Comparison of ENCODE assay signal across 23 mouse cellular contexts in genomic region chr13:88144591-88144990, GRCm38 (mm10).
DNase-seq lines count a peak whose midpoint lies in the region; ATAC-seq and TF ChIP-seq lines count a peak whose summit lies in the region.
"Had no signal": no experiment of that assay in that cellular context is flagged by ENCODE, and none has a peak within 500 bp of the region (broad histone marks: within the 10 kb centered on the region; RNA-seq: fewer than 3 reads in every experiment).

No protein-coding gene starts in this region.

- DNase-seq in embryo, embryonic 10.5 days (ENCODE audit: low spot score) = peak; percentile 1
- no peak for DNase-seq in embryo, embryonic 10 days (ENCODE audit: low spot score)
- DNase-seq in hindbrain, embryonic 11.5 days (ENCODE audit: low spot score) = no peak
- no peak for DNase-seq in hindbrain, postnatal 0 days (ENCODE audit: low spot score)
- no peak for DNase-seq in neural tube, embryonic 11.5 days (ENCODE audit: low spot score)
- DNase-seq: adrenal gland, adult 8-10 months; adrenal gland, postnatal 36 days; B cell, adult 2 months; cerebellum, adult 11 months; cerebellum, adult 8-10 months; cerebellum, postnatal 14 days; gastrocnemius, postnatal 36 days; heart, adult 11 months; heart, postnatal 36 days had no signal

- H3K4me1 ChIP-seq in hindbrain, embryonic 11.5 days (replicated peaks; ENCODE audit: control insufficient read depth, insufficient read depth, low read length) = no peaks in the 10 kb centered on the region
- no peaks in the 10 kb centered on the region for H3K4me1 ChIP-seq in hindbrain, postnatal 0 days (ENCODE audit: insufficient read depth, low read length)
- no peaks in the 10 kb centered on the region for H3K4me1 ChIP-seq in neural tube, embryonic 11.5 days (ENCODE audit: control insufficient read depth, insufficient read depth, low read length)
- H3K4me1 ChIP-seq in neural tube, embryonic 15.5 days = no peaks in the 10 kb centered on the region
- H3K4me1 ChIP-seq in intestine, embryonic 16.5 days (ENCODE audit: control insufficient read depth, insufficient read depth, low read length) = no peaks in the 10 kb centered on the region
- H3K4me1 ChIP-seq: embryonic facial prominence, embryonic 15.5 days; forebrain, embryonic 10.5 days; heart, embryonic 13.5 days; hindbrain, embryonic 15.5 days had no signal

- no peak for TF ChIP-seq CTCF in hindbrain, postnatal 0 days (IDR thresholded peaks at IDR 0.05; ENCODE audit: low read depth)

- no peaks in the 10 kb centered on the region for H3K36me3 ChIP-seq in hindbrain, embryonic 11.5 days (ENCODE audit: control insufficient read depth, insufficient read depth, low read length)
- no peaks in the 10 kb centered on the region for H3K36me3 ChIP-seq in hindbrain, postnatal 0 days (ENCODE audit: insufficient read depth, low read length)
- no peaks in the 10 kb centered on the region for H3K36me3 ChIP-seq in neural tube, embryonic 11.5 days (ENCODE audit: control insufficient read depth, insufficient read depth, low read length)
- no peaks in the 10 kb centered on the region for H3K36me3 ChIP-seq in neural tube, embryonic 15.5 days
- H3K36me3 ChIP-seq in intestine, embryonic 16.5 days (ENCODE audit: control insufficient read depth, insufficient read depth, low read length) = no peaks in the 10 kb centered on the region
- H3K36me3 ChIP-seq: embryonic facial prominence, embryonic 15.5 days; forebrain, embryonic 10.5 days; G1E; heart, embryonic 13.5 days; hindbrain, embryonic 15.5 days had no signal

- H3K9ac ChIP-seq in hindbrain, embryonic 11.5 days (ENCODE audit: low read depth, low read length) = no peak overlapping the region
- H3K9ac ChIP-seq in hindbrain, postnatal 0 days (replicated peaks; ENCODE audit: low read length) = no peak overlapping the region
- no peak overlapping the region for H3K9ac ChIP-seq in neural tube, embryonic 11.5 days (ENCODE audit: low read length)
- no peak overlapping the region for H3K9ac ChIP-seq in neural tube, embryonic 15.5 days (replicated peaks)
- no peak overlapping the region for H3K9ac ChIP-seq in intestine, embryonic 16.5 days (ENCODE audit: low read depth, low read length)
- H3K9ac ChIP-seq: embryonic facial prominence, embryonic 15.5 days; heart, embryonic 13.5 days; hindbrain, embryonic 15.5 days had no signal

- ATAC-seq in hindbrain, embryonic 11.5 days (ENCODE audit: low FRiP score) = peak; percentile 81
- no peak for ATAC-seq in hindbrain, postnatal 0 days
- peak; percentile 67 for ATAC-seq in neural tube, embryonic 11.5 days (ENCODE audit: insufficient read depth, low FRiP score, low TSS enrichment)
- ATAC-seq in neural tube, embryonic 15.5 days (ENCODE audit: low FRiP score) = no peak
- no peak for ATAC-seq in intestine, embryonic 16.5 days
- ATAC-seq: CD4-positive, CD25-positive, alpha-beta regulatory T cell, adult 4 months had no signal

- no peak overlapping the region for H3K4me3 ChIP-seq in hindbrain, embryonic 11.5 days (ENCODE audit: low read depth, low read length)
- H3K4me3 ChIP-seq in hindbrain, postnatal 0 days (ENCODE audit: low read length) = no peak overlapping the region
- no peak overlapping the region for H3K4me3 ChIP-seq in neural tube, embryonic 11.5 days (ENCODE audit: low read depth, low read length)
- no peak overlapping the region for H3K4me3 ChIP-seq in neural tube, embryonic 15.5 days (replicated peaks)
- H3K4me3 ChIP-seq in intestine, embryonic 16.5 days (ENCODE audit: low read length) = no peak overlapping the region
- H3K4me3 ChIP-seq: embryonic facial prominence, embryonic 15.5 days; erythroblast, embryonic 14.5 days; forebrain, embryonic 10.5 days; heart, embryonic 13.5 days; hindbrain, embryonic 15.5 days had no signal

- no peaks in the 10 kb centered on the region for H3K27me3 ChIP-seq in hindbrain, embryonic 11.5 days (ENCODE audit: control insufficient read depth, insufficient read depth, low read length)
- no peaks in the 10 kb centered on the region for H3K27me3 ChIP-seq in hindbrain, postnatal 0 days (ENCODE audit: insufficient read depth, low read length)
- H3K27me3 ChIP-seq in neural tube, embryonic 11.5 days (ENCODE audit: control insufficient read depth, insufficient read depth, low read length) = no peaks in the 10 kb centered on the region
- no peaks in the 10 kb centered on the region for H3K27me3 ChIP-seq in neural tube, embryonic 15.5 days (replicated peaks)
- H3K27me3 ChIP-seq in intestine, embryonic 16.5 days (replicated peaks; ENCODE audit: control insufficient read depth, insufficient read depth, low read length) = no peaks in the 10 kb centered on the region
- H3K27me3 ChIP-seq: embryonic facial prominence, embryonic 15.5 days; heart, embryonic 13.5 days; hindbrain, embryonic 15.5 days had no signal

- WGBS in hindbrain, embryonic 11.5 days = 48% methylated on average over 1 of the region's 1 CpGs
- WGBS in hindbrain, postnatal 0 days = 38% methylated on average over 1 of the region's 1 CpGs
- 50% methylated on average over 1 of the region's 1 CpGs for WGBS in neural tube, embryonic 11.5 days
- 20% methylated on average over 1 of the region's 1 CpGs for WGBS in neural tube, embryonic 15.5 days
- WGBS in intestine, embryonic 16.5 days = 88% methylated on average over 1 of the region's 1 CpGs

- no peak overlapping the region for H3K27ac ChIP-seq in hindbrain, embryonic 11.5 days (ENCODE audit: low read depth, low read length)
- H3K27ac ChIP-seq in hindbrain, postnatal 0 days = no peak overlapping the region
- H3K27ac ChIP-seq in neural tube, embryonic 11.5 days (ENCODE audit: low read depth, low read length) = no peak overlapping the region
- H3K27ac ChIP-seq in neural tube, embryonic 15.5 days (replicated peaks) = no peak overlapping the region
- no peak overlapping the region for H3K27ac ChIP-seq in intestine, embryonic 16.5 days (ENCODE audit: low read length)
- H3K27ac ChIP-seq: embryonic facial prominence, embryonic 15.5 days; forebrain, embryonic 10.5 days; heart, embryonic 13.5 days; hindbrain, embryonic 15.5 days had no signal

- H3K4me2 ChIP-seq in hindbrain, embryonic 11.5 days (replicated peaks; ENCODE audit: low read depth, low read length) = no peak overlapping the region
- H3K4me2 ChIP-seq in hindbrain, postnatal 0 days (ENCODE audit: low read depth, low read length) = no peak overlapping the region
- H3K4me2 ChIP-seq in neural tube, embryonic 11.5 days (ENCODE audit: low read depth) = no peak overlapping the region
- no peak overlapping the region for H3K4me2 ChIP-seq in neural tube, embryonic 15.5 days
- H3K4me2 ChIP-seq in intestine, embryonic 16.5 days (ENCODE audit: low read depth, low read length) = no peak overlapping the region
- H3K4me2 ChIP-seq: embryonic facial prominence, embryonic 15.5 days; heart, embryonic 13.5 days; hindbrain, embryonic 15.5 days had no signal

- H3K9me3 ChIP-seq in hindbrain, embryonic 11.5 days (ENCODE audit: control insufficient read depth, low read length) = no peaks in the 10 kb centered on the region
- H3K9me3 ChIP-seq in hindbrain, postnatal 0 days (ENCODE audit: low read length) = no peaks in the 10 kb centered on the region
- H3K9me3 ChIP-seq in neural tube, embryonic 11.5 days (ENCODE audit: control insufficient read depth, low read length) = no peaks in the 10 kb centered on the region
- H3K9me3 ChIP-seq in neural tube, embryonic 15.5 days (replicated peaks) = no peaks in the 10 kb centered on the region
- H3K9me3 ChIP-seq in intestine, embryonic 16.5 days (ENCODE audit: control insufficient read depth, low read length) = no peaks in the 10 kb centered on the region
- H3K9me3 ChIP-seq: embryonic facial prominence, embryonic 15.5 days; forebrain, embryonic 10.5 days; G1E; heart, embryonic 13.5 days; hindbrain, embryonic 15.5 days had no signal

Comparison
In these comparisons a context has a peak if more than half of its experiments do, and no peak if none do; other contexts are left out.
1. ATAC-seq: peak in hindbrain, embryonic 11.5 days (single experiment) and neural tube, embryonic 11.5 days (single experiment); none in hindbrain, postnatal 0 days (single experiment), neural tube, embryonic 15.5 days (single experiment) and intestine, embryonic 16.5 days (single experiment).